In genomic region chr4:141618565-141619243, GRCm38 (mm10) we compare ENCODE assay signal across 8 mouse cellular contexts. TPM values are rescaled to one million over a fixed set of nuclear protein-coding genes. Genes with fewer than 3 reads are reported as not detected.
DNase-seq lines count a peak whose midpoint lies in the region; ATAC-seq and TF ChIP-seq lines count a peak whose summit lies in the region.

Tmem82 (minus strand) TSS chr4:141618633.

- ATAC-seq in forebrain, embryonic 12.5 days (ENCODE audit: low FRiP score): 0 out of 2 replicates have a peak, but pooled peaks have one; percentile 15
- no peak for ATAC-seq in hindbrain, embryonic 13.5 days (ENCODE audit: low FRiP score)
- no peak for ATAC-seq in liver, embryonic 12.5 days
- peak; percentile 55; the same call in 1 of the 2 replicates for ATAC-seq in monocyte, adult 5-6 weeks (replicated peaks; ENCODE audit: insufficient number of reproducible peaks, low FRiP score, low TSS enrichment, poor library complexity, severe bottlenecking)

- H3K4me3 ChIP-seq in forebrain, embryonic 12.5 days (replicated peaks): peak within 1 kb of the TSS; percentile 18
- H3K4me3 ChIP-seq in hindbrain, embryonic 13.5 days: peak within 1 kb of the TSS; percentile 8; the same call in 1 of the 2 replicates
- H3K4me3 ChIP-seq in liver, embryonic 12.5 days: peak within 1 kb of the TSS; percentile 47

- no peak within 1 kb of the TSS for H3K27ac ChIP-seq in forebrain, embryonic 12.5 days
- no peak within 1 kb of the TSS for H3K27ac ChIP-seq in hindbrain, embryonic 13.5 days
- no peak within 1 kb of the TSS for H3K27ac ChIP-seq in liver, embryonic 12.5 days

- H3K4me2 ChIP-seq in forebrain, embryonic 12.5 days: peak within 1 kb of the TSS; percentile 47
- H3K4me2 ChIP-seq in hindbrain, embryonic 13.5 days: peak within 1 kb of the TSS; percentile 48
- peak within 1 kb of the TSS; percentile 75 for H3K4me2 ChIP-seq in liver, embryonic 12.5 days

- H3K9me3 ChIP-seq in forebrain, embryonic 12.5 days: no peaks in the 10 kb centered on the region
- H3K9me3 ChIP-seq in hindbrain, embryonic 13.5 days: no peaks in the 10 kb centered on the region
- H3K9me3 ChIP-seq in liver, embryonic 12.5 days (replicated peaks): no peaks in the 10 kb centered on the region

- 26% methylated on average over 20 of the region's 20 CpGs for WGBS in forebrain, embryonic 12.5 days
- WGBS in hindbrain, embryonic 13.5 days: 29% methylated on average over 20 of the region's 20 CpGs
- 23% methylated on average over 20 of the region's 20 CpGs for WGBS in liver, embryonic 12.5 days (ENCODE audit: insufficient replicate concordance)

- H3K27me3 ChIP-seq in forebrain, embryonic 12.5 days: peaks cover 18% of the 10 kb centered on the region
- peaks cover 11% of the 10 kb centered on the region; the same call in 1 of the 2 replicates for H3K27me3 ChIP-seq in hindbrain, embryonic 13.5 days
- H3K27me3 ChIP-seq in liver, embryonic 12.5 days (replicated peaks): peaks cover 19% of the 10 kb centered on the region

- H3K36me3 ChIP-seq in forebrain, embryonic 12.5 days (replicated peaks): no peaks in the 10 kb centered on the region
- no peaks in the 10 kb centered on the region for H3K36me3 ChIP-seq in hindbrain, embryonic 13.5 days
- H3K36me3 ChIP-seq in liver, embryonic 12.5 days: no peaks in the 10 kb centered on the region

- H3K9ac ChIP-seq in forebrain, embryonic 12.5 days: peak within 1 kb of the TSS; percentile 29; the same call in 1 of the 2 replicates
- no peak within 1 kb of the TSS; the same call in 1 of the 2 replicates for H3K9ac ChIP-seq in hindbrain, embryonic 13.5 days
- H3K9ac ChIP-seq in liver, embryonic 12.5 days: peak within 1 kb of the TSS; percentile 10; the same call in 1 of the 2 replicates

- peak; percentile 77 for TF ChIP-seq CTCF in brain, embryonic 14.5 days (IDR thresholded peaks at IDR 0.05; ENCODE audit: borderline replicate concordance, extremely low read depth, insufficient read depth, insufficient read length)

- peaks cover 13% of the 10 kb centered on the region for H3K4me1 ChIP-seq in forebrain, embryonic 12.5 days
- H3K4me1 ChIP-seq in hindbrain, embryonic 13.5 days (replicated peaks): peaks cover 14% of the 10 kb centered on the region
- H3K4me1 ChIP-seq in liver, embryonic 12.5 days: peaks cover 22% of the 10 kb centered on the region

- DNase-seq in right cerebral cortex, adult 2 months (ENCODE audit: low spot score in 2 of 2): peak; percentile 44 to 51
- no peak for DNase-seq in right cerebral cortex, postnatal 14 days
- DNase-seq in brain, embryonic 14.5 days (ENCODE audit: low read depth): peak; percentile 66
- DNase-seq in yolk sac, embryonic 10.5 days (ENCODE audit: low spot score): peak; percentile 48

- TF ChIP-seq POLR2A in brain, embryonic 14.5 days (IDR thresholded peaks at IDR 0.05; ENCODE audit: borderline replicate concordance, extremely low read depth, insufficient read depth, insufficient read length, poor library complexity, severe bottlenecking): no peak

RNA-seq across cellular contexts. Expression of gene Tmem82, which starts in this region (rescaled TPM):
- polyA plus RNA-seq in brain, embryonic 14.5 days (2012; rRNA removed): 0.14 and 0.44 TPM in 2 replicates
- 0.09 and 0.33 TPM in 2 replicates for polyA plus RNA-seq in forebrain, embryonic 12.5 days (2016; fragmentation: Nextera tagmentation; extraction: Ambion mirVana)
- 0.25 and 0.43 TPM in 2 replicates for polyA plus RNA-seq in hindbrain, embryonic 13.5 days (2015; fragmentation: Nextera tagmentation; extraction: Ambion mirVana)
- polyA plus RNA-seq in liver, embryonic 12.5 days (2016; fragmentation: Nextera tagmentation; extraction: Ambion mirVana): 3.2 and 3.6 TPM in 2 replicates
- total RNA-seq in monocyte, adult 5-6 weeks (2017): not detected in 3 replicates

Comparison
In these comparisons a context has a peak if more than half of its experiments do, and no peak if none do; other contexts are left out.
1. Peak in DNase-seq in brain, embryonic 14.5 days; RNA of the gene not detected or under 1 TPM.
2. Peak in ATAC-seq, H3K4me3 ChIP-seq, H3K9ac ChIP-seq and H3K4me2 ChIP-seq in forebrain, embryonic 12.5 days; RNA of the gene not detected or under 1 TPM.
3. Peak in ATAC-seq in monocyte, adult 5-6 weeks; RNA of the gene not detected or under 1 TPM.